Mouse (Mus musculus) kidney, adult 2 months (tissue): ENCODE data around the gene Atxn7l3. TPM values are rescaled to one million over a fixed set of nuclear protein-coding genes. Genes with fewer than 3 reads are reported as not detected.

Source experiments
- DNase-seq: peaks from one replicate; pipeline ENCODE4 v3.0.0; 2021
- H3K27ac ChIP-seq: fragments of 200-500 bp; 2 replicates; pipeline ENCODE4 v1.5.1; 2012; ENCODE audit warnings: low read depth, low read length, control low read depth, inconsistent platforms; ENCODE audit not compliant: insufficient read depth
- H3K27me3 ChIP-seq: fragments of 200-500 bp; replicated peaks from 2 replicates; pipeline ENCODE4 v1.6.1; 2012; ENCODE audit warnings: mild to moderate bottlenecking, moderate library complexity, low read length, inconsistent platforms; ENCODE audit not compliant: control insufficient read depth, insufficient read depth
- H3K36me3 ChIP-seq: fragments of 200-500 bp; 2 replicates; pipeline ENCODE4 v1.6.1; 2012; ENCODE audit warnings: mild to moderate bottlenecking, moderate library complexity, low read length, inconsistent platforms; ENCODE audit not compliant: control insufficient read depth, insufficient read depth
- H3K4me1 ChIP-seq: fragments of 200-500 bp; 2 replicates; pipeline ENCODE4 v1.6.1; 2011; ENCODE audit warnings: low read length; ENCODE audit not compliant: control insufficient read depth, insufficient read depth
- H3K4me3 ChIP-seq: fragments of 200-500 bp; 2 replicates; pipeline ENCODE4 v1.5.1; 2011; ENCODE audit warnings: mild to moderate bottlenecking, low read depth, low read length, control low read depth; ENCODE audit not compliant: insufficient read depth
- CTCF ChIP-seq: fragments of 200-500 bp; conservative IDR thresholded peaks from 2 replicates; pipeline ENCODE4 v1.5.1; 2011; ENCODE audit warnings: low read depth, mild to moderate bottlenecking, control low read depth, low read length, moderate library complexity, mixed read lengths; ENCODE audit not compliant: insufficient read depth, insufficient read length
- POLR2A ChIP-seq: fragments of 200-500 bp; IDR thresholded peaks from one replicate; pipeline ENCODE4 v1.6.1; 2011; ENCODE audit warnings: low read depth, low read length, control low read depth
- WGBS: fragments of 180-500 bp; shearing (Covaris S2); methylation state at CpG from one replicate; pipeline ENCODE4 v1.1.7; 2018; 5-methylcytosine and 5-hydroxymethylcytosine counted together
- polyA plus RNA-seq: library from polyadenylated mRNA; depleted of rRNA; stranded (reverse); fragments of >200 nt; gene quantifications from 2 replicates; pipeline ENCODE4 v1.2.3, GENCODE M21; 2012

Gene Atxn7l3
- polyA plus RNA-seq, 1 experiment, result 28.0 TPM

DNA sequence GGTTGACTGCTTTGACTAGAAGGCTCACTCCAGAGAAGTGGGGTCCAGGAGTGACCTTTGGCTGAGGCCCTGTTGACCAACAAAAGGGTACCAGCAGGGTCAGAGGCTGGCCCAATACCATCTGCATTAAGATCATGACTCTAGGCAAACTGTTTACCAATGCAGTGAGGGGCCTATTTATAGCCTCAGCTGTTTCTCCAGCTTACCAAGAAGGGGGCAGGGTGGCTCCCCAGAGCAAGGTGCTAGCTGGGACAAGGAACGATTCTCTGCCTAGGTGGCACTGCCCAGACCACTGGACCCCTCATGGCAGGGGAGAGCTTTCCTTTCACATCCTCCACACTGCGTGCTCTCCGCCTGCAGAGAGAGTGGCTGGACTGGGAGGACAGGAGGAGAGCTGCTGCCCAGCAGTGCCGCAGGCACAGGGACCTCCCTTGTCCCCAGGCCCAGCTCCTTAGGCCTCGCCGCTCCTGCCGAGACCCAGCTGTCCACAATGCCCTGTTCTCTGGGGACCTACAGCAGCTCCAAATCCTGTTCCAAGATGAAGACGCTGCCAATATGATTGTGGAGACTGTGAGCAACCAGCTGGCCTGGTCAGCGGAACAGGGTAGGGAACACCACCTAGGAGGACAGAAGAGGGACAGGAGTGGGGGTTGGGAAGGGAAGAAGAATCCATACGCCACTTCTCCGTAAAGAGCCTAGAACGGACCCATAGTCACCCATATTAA lies 27.7 kb downstream of the Atxn7l3 start, which contains the start of gene Asb16:
Gene Asb16, plus strand, starts transcription at position 224 of the 725 bp plus-strand sequence.
- TF ChIP-seq CTCF (no peak), POLR2A (no peak)
- WGBS, result 94% methylated on average over 12 of the region's 12 CpGs
- no peaks in the 10 kb centered on the region for H3K27me3 ChIP-seq
- H3K4me3 ChIP-seq, result no peak within 1 kb of the TSS
- no peak for DNase-seq
- peaks cover 3% of the 10 kb centered on the region; the same call in 1 of the 2 replicates for H3K4me1 ChIP-seq
- H3K36me3 ChIP-seq, result no peaks in the 10 kb centered on the region
- no peak within 1 kb of the TSS for H3K27ac ChIP-seq

- WGBS, result 3% methylated on average over 11 of the region's 11 CpGs
- H3K36me3 ChIP-seq, result no peaks in the 10 kb centered on the region
- H3K27ac ChIP-seq, result no peak overlapping the region
- peaks cover 3% of the 10 kb centered on the region; the same call in 1 of the 2 replicates for H3K4me1 ChIP-seq
- H3K27me3 ChIP-seq, result no peaks in the 10 kb centered on the region
- TF ChIP-seq POLR2A, result no peak
- TF ChIP-seq CTCF, result peak; percentile 84
- no peak overlapping the region for H3K4me3 ChIP-seq
- peak; percentile 82 for DNase-seq
Measured at GRCm38 (mm10) chr11:102267480-102267879, 29.0 kb downstream of the Atxn7l3 start.

DNA sequence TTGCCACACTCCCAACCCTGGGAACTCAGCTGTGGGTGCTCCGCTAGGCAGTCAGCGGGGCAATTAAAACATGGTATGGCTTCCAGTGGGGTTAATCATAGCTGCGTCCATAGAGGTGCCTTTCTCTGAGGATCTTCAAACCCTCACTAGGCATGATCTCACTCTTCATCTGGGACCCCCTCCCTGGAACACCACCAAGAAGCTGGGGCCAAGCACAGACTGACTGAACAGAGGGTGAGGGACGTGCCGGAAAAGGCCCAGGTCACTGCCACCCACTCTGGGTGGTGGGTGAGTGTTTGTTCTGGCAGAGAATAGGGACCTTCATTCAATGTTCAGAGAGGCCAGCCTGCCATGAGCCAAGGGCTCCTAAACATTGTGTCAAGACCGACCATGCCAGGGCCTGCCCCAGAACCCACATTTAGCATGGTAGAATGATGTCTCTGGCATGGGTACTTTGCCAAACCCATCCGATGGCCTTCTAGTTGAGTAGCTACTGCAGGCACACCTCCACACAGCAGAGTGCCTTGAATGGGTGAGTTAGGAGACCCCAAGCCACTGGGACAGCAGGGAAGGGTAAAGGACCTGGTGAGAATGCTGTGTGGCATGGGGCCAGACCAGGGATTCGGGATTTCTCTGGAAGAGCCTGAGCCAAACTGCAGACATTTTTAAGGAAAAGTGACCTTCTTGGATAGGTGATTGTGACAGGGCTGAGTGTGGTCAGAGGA lies 29.6 kb downstream of the Atxn7l3 start:
- no peak overlapping the region for H3K4me3 ChIP-seq
- no peak overlapping the region for H3K27ac ChIP-seq
- H3K27me3 ChIP-seq, result no peaks in the 10 kb centered on the region
- peaks cover 3% of the 10 kb centered on the region; the same call in 1 of the 2 replicates for H3K4me1 ChIP-seq
- no peaks in the 10 kb centered on the region for H3K36me3 ChIP-seq
- TF ChIP-seq POLR2A, result no peak
- no peak for TF ChIP-seq CTCF
- DNase-seq, result no peak
- 92% methylated on average over 8 of the region's 8 CpGs for WGBS

DNA sequence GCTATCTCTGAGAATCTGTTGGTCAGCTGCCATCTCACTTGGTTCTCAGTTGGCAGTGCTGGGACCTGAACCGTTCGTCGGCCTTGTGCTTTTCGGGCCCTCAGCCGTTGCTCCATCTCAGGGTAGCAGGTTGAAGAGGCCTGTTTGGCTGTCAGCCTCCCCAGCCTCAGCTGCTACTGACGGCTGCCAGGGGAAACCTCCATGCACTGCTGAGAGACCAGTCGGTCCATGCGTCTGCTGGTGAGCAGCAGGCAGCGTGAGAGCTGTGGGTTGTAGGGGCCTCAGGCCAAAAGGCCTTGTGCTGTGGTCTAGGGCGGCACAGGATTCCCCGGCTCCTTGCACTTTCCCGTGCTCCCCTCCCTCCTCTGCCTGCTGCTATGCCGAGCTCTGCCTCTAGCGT lies 30.6 kb downstream of the Atxn7l3 start:
- Histone ChIP-seq H3K27me3 (no peaks in the 10 kb centered on the region), H3K4me3 (no peak overlapping the region), H3K36me3 (no peaks in the 10 kb centered on the region), H3K27ac (no peak overlapping the region), H3K4me1 (peaks cover 3% of the 10 kb centered on the region; the same call in 1 of the 2 replicates)
- WGBS, result 89% methylated on average over 14 of the region's 14 CpGs
- TF ChIP-seq POLR2A (no peak), CTCF (no peak)
- DNase-seq, result no peak

DNA sequence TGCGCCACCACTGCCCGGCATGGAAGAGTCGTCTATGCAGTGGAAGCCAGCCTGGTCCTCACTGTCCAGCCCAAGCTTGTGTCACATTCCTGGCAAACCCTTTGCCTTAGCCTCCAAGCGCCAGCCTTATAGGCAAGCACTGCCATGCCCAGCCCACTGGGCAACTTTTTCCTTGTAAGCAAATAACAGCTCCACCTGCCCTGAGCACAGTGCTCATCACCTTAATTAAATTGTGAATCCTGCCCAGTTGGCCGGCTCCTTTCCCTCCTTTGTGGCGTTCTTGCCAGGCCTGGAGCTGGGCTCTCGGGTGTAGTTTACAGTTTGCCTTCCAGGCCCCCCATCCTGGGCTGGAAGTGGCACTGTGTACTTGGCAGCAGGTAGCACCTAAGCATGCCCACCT lies 33.2 kb downstream of the Atxn7l3 start:
- Histone ChIP-seq H3K4me3 (no peak overlapping the region), H3K27me3 (no peaks in the 10 kb centered on the region), H3K27ac (no peak overlapping the region), H3K36me3 (no peaks in the 10 kb centered on the region), H3K4me1 (peaks cover 3% of the 10 kb centered on the region; the same call in 1 of the 2 replicates)
- DNase-seq, result no peak
- 87% methylated on average over 7 of the region's 7 CpGs for WGBS
- TF ChIP-seq POLR2A (no peak), CTCF (no peak)

DNA sequence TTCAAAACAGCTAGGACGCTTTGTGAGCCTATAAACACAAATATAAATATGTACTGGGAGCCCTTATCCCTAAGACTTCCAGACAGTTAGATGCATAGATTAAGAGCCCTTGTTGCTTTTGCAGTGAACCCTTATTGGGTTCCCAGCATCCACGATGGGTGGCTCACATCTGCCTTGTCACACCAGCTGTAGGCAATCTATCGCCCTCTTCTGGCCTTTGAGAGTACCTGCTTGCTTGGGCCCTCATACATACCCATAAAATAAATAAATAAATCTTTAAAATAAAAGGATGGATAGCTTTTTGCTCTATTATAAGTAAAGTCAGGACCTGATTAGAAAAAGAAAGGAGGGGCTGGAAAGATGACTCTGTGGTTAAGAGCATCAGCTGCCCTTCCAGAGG lies 37.9 kb downstream of the Atxn7l3 start:
- DNase-seq, result no peak
- Histone ChIP-seq H3K27me3 (no peaks in the 10 kb centered on the region), H3K4me3 (no peak overlapping the region), H3K36me3 (no peaks in the 10 kb centered on the region), H3K4me1 (no peaks in the 10 kb centered on the region), H3K27ac (no peak overlapping the region)
- TF ChIP-seq POLR2A (no peak), CTCF (peak; percentile 30; the same call in 1 of the 2 replicates)
- 97% methylated on average over 3 of the region's 3 CpGs for WGBS

DNA sequence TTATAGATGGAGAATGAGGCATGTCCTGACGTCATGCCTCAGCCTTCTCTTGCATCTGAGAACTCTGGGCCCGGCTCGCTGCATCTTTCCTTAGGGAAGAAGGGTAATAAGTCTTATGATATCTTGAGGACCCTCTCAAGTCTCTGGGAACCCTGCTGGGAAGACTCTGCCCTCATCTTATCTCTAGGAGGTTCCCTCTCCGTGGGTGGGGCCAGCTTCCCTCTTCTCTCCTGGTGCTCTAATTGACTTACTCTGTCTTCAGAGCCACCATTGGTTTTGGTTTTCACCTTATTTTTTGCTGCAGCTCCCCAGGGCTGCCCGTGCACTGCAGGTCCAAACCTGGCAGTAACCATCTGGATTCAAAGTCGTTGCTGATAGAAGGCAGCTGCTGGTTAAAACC lies 38.3 kb downstream of the Atxn7l3 start:
- 90% methylated on average over 6 of the region's 6 CpGs for WGBS
- Histone ChIP-seq H3K36me3 (no peaks in the 10 kb centered on the region), H3K27me3 (no peaks in the 10 kb centered on the region), H3K27ac (no peak overlapping the region), H3K4me1 (no peaks in the 10 kb centered on the region), H3K4me3 (no peak overlapping the region)
- TF ChIP-seq CTCF (no peak), POLR2A (no peak)
- no peak for DNase-seq
